Mouse (Mus musculus) neural tube, embryonic 11.5 days (tissue): ENCODE data around the gene Pip5k1c. TPM values are rescaled to one million over a fixed set of nuclear protein-coding genes. Genes with fewer than 3 reads are reported as not detected.

Experiments used
- ATAC-seq: fragments of 200-750 bp; cut with Nextera tagmentation; 2 replicates; pipeline ENCODE4 v1.8.0; 2017; ENCODE audit warnings: moderate number of reproducible peaks, mild to moderate bottlenecking, moderate TSS enrichment, moderate library complexity; ENCODE audit not compliant: insufficient read depth, low FRiP score, low TSS enrichment
- DNase-seq: peaks from one replicate; pipeline ENCODE4 v3.0.0-alpha.2; 2015; ENCODE audit warnings: low spot score
- H3K27ac ChIP-seq: fragments of 300-500 bp; sonication (generic); 2 replicates; pipeline ENCODE4 v1.5.1; 2014; ENCODE audit warnings: low read depth, mild to moderate bottlenecking, low read length
- H3K27me3 ChIP-seq: fragments of 300-500 bp; sonication (generic); 2 replicates; pipeline ENCODE4 v1.6.1; 2014; ENCODE audit warnings: mild to moderate bottlenecking, low read length, mixed read lengths; ENCODE audit not compliant: control insufficient read depth, insufficient read depth
- H3K36me3 ChIP-seq: fragments of 300-500 bp; sonication (generic); 2 replicates; pipeline ENCODE4 v1.6.1; 2014; ENCODE audit warnings: mild to moderate bottlenecking, low read length, moderate library complexity, mixed read lengths; ENCODE audit not compliant: control insufficient read depth, insufficient read depth
- H3K4me1 ChIP-seq: fragments of 300-500 bp; sonication (generic); 2 replicates; pipeline ENCODE4 v1.6.1; 2014; ENCODE audit warnings: low read length, mixed read lengths; ENCODE audit not compliant: control insufficient read depth, insufficient read depth
- H3K4me2 ChIP-seq: fragments of 300-500 bp; sonication (generic); 2 replicates; pipeline ENCODE4 v1.6.1; 2014; ENCODE audit warnings: low read depth, mild to moderate bottlenecking, moderate library complexity
- H3K4me3 ChIP-seq: fragments of 300-500 bp; sonication (generic); 2 replicates; pipeline ENCODE4 v1.5.1; 2014; ENCODE audit warnings: low read depth, low read length
- H3K9ac ChIP-seq: fragments of 300-500 bp; sonication (generic); 2 replicates; pipeline ENCODE4 v1.6.1; 2014; ENCODE audit warnings: mild to moderate bottlenecking, low read length
- H3K9me3 ChIP-seq: fragments of 300-500 bp; sonication (generic); 2 replicates; pipeline ENCODE4 v1.6.1; 2016; ENCODE audit warnings: low read length; ENCODE audit not compliant: control insufficient read depth
- WGBS: fragments of 180-500 bp; shearing (Covaris S2); extraction: QIAGEN DNeasy Blood & Tissue Kit; methylation state at CpG from one replicate; pipeline ENCODE4 v1.1.7; 2014; 5-methylcytosine and 5-hydroxymethylcytosine counted together
- polyA plus RNA-seq: library from polyadenylated mRNA; unstranded; fragments of >200 nt; fragmentation: Nextera tagmentation; extraction: Ambion mirVana; gene quantifications from 2 replicates; pipeline ENCODE4 v1.2.1, GENCODE M21; 2014

Gene Pip5k1c
- polyA plus RNA-seq, 1 experiment from 2014 or later: 64.6 TPM

GRCm38 (mm10) chr10:81349961-81350350 is 57.2 kb downstream of the Pip5k1c start:
- peak overlapping the region; percentile 11; the same call in 1 of the 2 replicates for H3K27ac ChIP-seq
- H3K4me3 ChIP-seq: peak overlapping the region; percentile 94
- H3K9ac ChIP-seq: peak overlapping the region; percentile 87
- no peaks in the 10 kb centered on the region; the same call in none of the 2 replicates for H3K36me3 ChIP-seq
- ATAC-seq: peak; percentile 13
- peak overlapping the region; percentile 74 for H3K4me2 ChIP-seq
- peaks cover 16% of the 10 kb centered on the region for H3K4me1 ChIP-seq
- under 1% methylated on average over 29 of the region's 29 CpGs for WGBS
- DNase-seq: no peak
- no peaks in the 10 kb centered on the region for H3K9me3 ChIP-seq
- peaks cover 6% of the 10 kb centered on the region for H3K27me3 ChIP-seq

- H3K36me3 ChIP-seq: no peaks in the 10 kb centered on the region; the same call in none of the 2 replicates
Measured at GRCm38 (mm10) chr10:81350351-81351063, 57.7 kb downstream of the Pip5k1c start, which contains the start of gene Hmg20b. Gene Hmg20b (minus strand): TSS chr10:81350480.

GRCm38 (mm10) chr10:81351678-81352291 is 59.0 kb downstream of the Pip5k1c start:
- H3K4me3 ChIP-seq: 0 out of 2 replicates have a peak overlapping the region, but pooled peaks have one; percentile 6
- H3K4me2 ChIP-seq: no peak overlapping the region
- H3K4me1 ChIP-seq: peaks cover 15% of the 10 kb centered on the region
- H3K36me3 ChIP-seq: no peaks in the 10 kb centered on the region; the same call in none of the 2 replicates
- no peaks in the 10 kb centered on the region for H3K27me3 ChIP-seq
- 26% methylated on average over 9 of the region's 9 CpGs for WGBS
- no peak overlapping the region for H3K9ac ChIP-seq
- ATAC-seq: no peak
- DNase-seq: no peak
- no peak overlapping the region for H3K27ac ChIP-seq
- H3K9me3 ChIP-seq: no peaks in the 10 kb centered on the region

More at GRCm38 (mm10) chr10:81350351-81351063, 57.7 kb downstream of the Pip5k1c start, which contains the start of gene Hmg20b:
- 0 out of 2 replicates have a peak, but pooled peaks cover 3% of the 10 kb centered on the region for H3K27me3 ChIP-seq
- peak; percentile 99 for DNase-seq
- H3K9ac ChIP-seq: peak within 1 kb of the TSS; percentile 87
- peak within 1 kb of the TSS; percentile 94 for H3K4me3 ChIP-seq
- H3K27ac ChIP-seq: peak within 1 kb of the TSS; percentile 11; the same call in 1 of the 2 replicates
- no peaks in the 10 kb centered on the region for H3K9me3 ChIP-seq
- peak within 1 kb of the TSS; percentile 74 for H3K4me2 ChIP-seq
- 1% methylated on average over 54 of the region's 54 CpGs for WGBS
- peak; percentile 96 for ATAC-seq
- H3K4me1 ChIP-seq: peaks cover 16% of the 10 kb centered on the region

GRCm38 (mm10) chr10:81354738-81355477 is 62.1 kb downstream of the Pip5k1c start:
- WGBS: 70% methylated on average over 9 of the region's 9 CpGs
- Histone ChIP-seq H3K9ac (no peak overlapping the region), H3K27ac (no peak overlapping the region), H3K9me3 (no peaks in the 10 kb centered on the region), H3K4me1 (peaks cover 18% of the 10 kb centered on the region), H3K4me2 (no peak overlapping the region), H3K36me3 (no peaks in the 10 kb centered on the region), H3K27me3 (no peaks in the 10 kb centered on the region), H3K4me3 (no peak overlapping the region)
- ATAC-seq (no peak), DNase-seq (no peak)

- Histone ChIP-seq H3K9ac (no peak overlapping the region), H3K4me3 (no peak overlapping the region), H3K4me1 (peaks cover 18% of the 10 kb centered on the region), H3K4me2 (no peak overlapping the region), H3K36me3 (no peaks in the 10 kb centered on the region), H3K9me3 (no peaks in the 10 kb centered on the region), H3K27ac (no peak overlapping the region), H3K27me3 (no peaks in the 10 kb centered on the region)
- ATAC-seq (no peak), DNase-seq (no peak)
- 82% methylated on average over 4 of the region's 4 CpGs for WGBS
Measured at GRCm38 (mm10) chr10:81355533-81355932, 62.8 kb downstream of the Pip5k1c start.

- 56% methylated on average over 12 of the region's 12 CpGs for WGBS
- Histone ChIP-seq H3K27me3 (no peaks in the 10 kb centered on the region), H3K4me1 (peaks cover 16% of the 10 kb centered on the region), H3K4me3 (no peak overlapping the region), H3K4me2 (peak overlapping the region; percentile 99), H3K9ac (no peak overlapping the region), H3K36me3 (no peaks in the 10 kb centered on the region), H3K27ac (no peak overlapping the region), H3K9me3 (no peaks in the 10 kb centered on the region)
- ATAC-seq (no peak), DNase-seq (no peak)
Measured at GRCm38 (mm10) chr10:81356352-81356990, 63.7 kb downstream of the Pip5k1c start.

GRCm38 (mm10) chr10:81356991-81357844 is 64.5 kb downstream of the Pip5k1c start, which contains the start of gene Mfsd12:
Gene Mfsd12 (plus strand): TSS chr10:81357491.
- peak within 1 kb of the TSS; percentile 99 for H3K4me2 ChIP-seq
- peaks cover 16% of the 10 kb centered on the region for H3K4me1 ChIP-seq
- ATAC-seq: peak; percentile 87
- H3K9me3 ChIP-seq: no peaks in the 10 kb centered on the region
- WGBS: 2% methylated on average over 77 of the region's 79 CpGs
- H3K27me3 ChIP-seq: no peaks in the 10 kb centered on the region
- H3K27ac ChIP-seq: 0 out of 2 replicates have a peak within 1 kb of the TSS, but pooled peaks have one; percentile 10
- H3K4me3 ChIP-seq: peak within 1 kb of the TSS; percentile 67
- H3K9ac ChIP-seq: peak within 1 kb of the TSS; percentile 80
- H3K36me3 ChIP-seq: no peaks in the 10 kb centered on the region
- peak; percentile 91 for DNase-seq
